Mouse (Mus musculus) liver, adult 2 months (tissue): ENCODE results near the gene Guca1b. TPM values are rescaled to one million over a fixed set of nuclear protein-coding genes. Genes with fewer than 3 reads are reported as not detected.

ENCODE experiments used
- DNase-seq: peaks from one replicate; pipeline ENCODE4 v3.0.0-alpha.2; 2011; ENCODE audit warnings: low read depth, low spot score; ENCODE audit errors: extremely low read depth
- H3K27ac ChIP-seq: fragments of 200-500 bp; replicated peaks from 2 replicates; pipeline ENCODE4 v1.5.1; 2012; ENCODE audit warnings: low read depth, mild to moderate bottlenecking, control low read depth, inconsistent platforms, low read length; ENCODE audit not compliant: insufficient read depth
- H3K27me3 ChIP-seq: fragments of 200-500 bp; 2 replicates; pipeline ENCODE4 v1.6.1; 2012; ENCODE audit warnings: mild to moderate bottlenecking, moderate library complexity, low read length, inconsistent platforms; ENCODE audit not compliant: control insufficient read depth, insufficient read depth
- H3K36me3 ChIP-seq: fragments of 200-500 bp; 2 replicates; pipeline ENCODE4 v1.6.1; 2012; ENCODE audit warnings: low read length, inconsistent platforms; ENCODE audit not compliant: control insufficient read depth, insufficient read depth
- H3K4me1 ChIP-seq: fragments of 200-500 bp; 2 replicates; pipeline ENCODE4 v1.6.1; 2011; ENCODE audit warnings: low read length; ENCODE audit not compliant: control insufficient read depth, insufficient read depth
- H3K4me3 ChIP-seq: fragments of 200-500 bp; 2 replicates; pipeline ENCODE4 v1.5.1; 2011; ENCODE audit warnings: low read depth, mild to moderate bottlenecking, control low read depth, low read length, moderate library complexity; ENCODE audit not compliant: insufficient read depth
- H3K79me2 ChIP-seq: fragments of 200-500 bp; 2 replicates; pipeline ENCODE4 v1.6.1; 2012; ENCODE audit warnings: inconsistent platforms, mild to moderate bottlenecking, low read length, moderate library complexity; ENCODE audit not compliant: control insufficient read depth, insufficient read depth
- H3K9ac ChIP-seq: fragments of 200-500 bp; 2 replicates; pipeline ENCODE4 v1.6.1; 2012; ENCODE audit warnings: low read depth, mild to moderate bottlenecking, control low read depth, inconsistent platforms, low read length
- CTCF ChIP-seq: fragments of 200-500 bp; IDR thresholded peaks from 2 replicates; pipeline ENCODE4 v1.5.1; 2011; ENCODE audit warnings: low read depth, low read length, control low read depth
- POLR2A ChIP-seq: fragments of 200-500 bp; IDR thresholded peaks from 2 replicates; pipeline ENCODE4 v1.6.1; 2011; ENCODE audit warnings: low read length, control low read depth; ENCODE audit not compliant: insufficient read depth; ENCODE audit errors: extremely low read depth
- WGBS: fragments of 180-500 bp; shearing (Covaris S2); methylation state at CpG from one replicate; pipeline ENCODE4 v1.1.7; 2018; 5-methylcytosine and 5-hydroxymethylcytosine counted together
- polyA plus RNA-seq: library from polyadenylated mRNA; depleted of rRNA; stranded (reverse); fragments of >200 nt; gene quantifications from 2 replicates; pipeline ENCODE4 v1.2.3, GENCODE M21; 2012
- total RNA-seq: library from RNA; depleted of rRNA; stranded (reverse); fragments of >200 nt; gene quantifications from 2 replicates; pipeline ENCODE4 v1.2.3, GENCODE M21; 2014

The Guca1b gene
- total and polyA plus RNA-seq, 2 experiments = 0.65 TPM; not detected in 1

GRCm38 (mm10) chr17:47436156-47436906, 51.1 kb downstream of the Guca1b start, which contains the start of gene AI661453:
TSS of gene AI661453 (plus strand) at chr17:47436615.
- Histone ChIP-seq H3K27ac (peak within 1 kb of the TSS; percentile 98), H3K4me3 (peak within 1 kb of the TSS; percentile 74), H3K27me3 (no peaks in the 10 kb centered on the region), H3K9ac (peak within 1 kb of the TSS; percentile 87), H3K36me3 (no peaks in the 10 kb centered on the region), H3K4me1 (peaks cover 19% of the 10 kb centered on the region), H3K79me2 (peaks cover 17% of the 10 kb centered on the region)
- under 1% methylated on average over 45 of the region's 45 CpGs for WGBS
- TF ChIP-seq POLR2A = peak; percentile 60
- TF ChIP-seq CTCF = no peak
- DNase-seq = peak; percentile 46

GRCm38 (mm10) chr17:47436907-47437547, 51.8 kb downstream of the Guca1b start, which contains the start of gene 1700001C19Rik:
TSS of gene 1700001C19Rik (minus strand) at chr17:47437376.
- peak within 1 kb of the TSS; percentile 87 for H3K9ac ChIP-seq
- peaks cover 26% of the 10 kb centered on the region for H3K4me1 ChIP-seq
- H3K79me2 ChIP-seq = peaks cover 24% of the 10 kb centered on the region
- H3K27me3 ChIP-seq = no peaks in the 10 kb centered on the region
- H3K4me3 ChIP-seq = peak within 1 kb of the TSS; percentile 74
- peak; percentile 90 for DNase-seq
- WGBS = 5% methylated on average over 25 of the region's 25 CpGs
- H3K27ac ChIP-seq = peak within 1 kb of the TSS; percentile 98
- no peaks in the 10 kb centered on the region for H3K36me3 ChIP-seq
- TF ChIP-seq POLR2A = peak; percentile 87
- TF ChIP-seq CTCF = no peak

- DNase-seq = peak; percentile 66
- WGBS = 39% methylated on average over 6 of the region's 6 CpGs
- Histone ChIP-seq H3K36me3 (no peaks in the 10 kb centered on the region), H3K4me3 (peak overlapping the region; percentile 25), H3K79me2 (peaks cover 37% of the 10 kb centered on the region), H3K9ac (peak overlapping the region; percentile 87), H3K27ac (peak overlapping the region; percentile 98), H3K27me3 (no peaks in the 10 kb centered on the region), H3K4me1 (peaks cover 29% of the 10 kb centered on the region)
- TF ChIP-seq POLR2A (no peak), CTCF (no peak)
Measured at GRCm38 (mm10) chr17:47438611-47439010, 53.4 kb downstream of the Guca1b start.

- peak; percentile 97 for DNase-seq
- no peak for TF ChIP-seq CTCF
- peak; percentile 26; the same call in 1 of the 2 replicates for TF ChIP-seq POLR2A
- peaks cover 37% of the 10 kb centered on the region for H3K4me1 ChIP-seq
- H3K9ac ChIP-seq = peak overlapping the region; percentile 32; the same call in 1 of the 2 replicates
- H3K27ac ChIP-seq = peak overlapping the region; percentile 98
- H3K79me2 ChIP-seq = peaks cover 44% of the 10 kb centered on the region
- H3K36me3 ChIP-seq = no peaks in the 10 kb centered on the region
- no peaks in the 10 kb centered on the region for H3K27me3 ChIP-seq
- no peak overlapping the region for H3K4me3 ChIP-seq
- 8% methylated on average over 9 of the region's 9 CpGs for WGBS
Measured at GRCm38 (mm10) chr17:47439396-47440028, 54.3 kb downstream of the Guca1b start.

GRCm38 (mm10) chr17:47440359-47440890, 55.2 kb downstream of the Guca1b start:
- 45% methylated on average over 9 of the region's 9 CpGs for WGBS
- Histone ChIP-seq H3K4me3 (no peak overlapping the region), H3K27ac (peak overlapping the region; percentile 82), H3K36me3 (no peaks in the 10 kb centered on the region), H3K9ac (peak overlapping the region; percentile 11), H3K27me3 (no peaks in the 10 kb centered on the region), H3K4me1 (peaks cover 43% of the 10 kb centered on the region), H3K79me2 (peaks cover 49% of the 10 kb centered on the region)
- no peak for DNase-seq
- TF ChIP-seq CTCF = no peak
- no peak for TF ChIP-seq POLR2A
